Mouse (Mus musculus) kidney, adult 2 months (tissue): ENCODE measurements around the gene Lxn.
A peak's percentile ranks its signal among the peaks of the same experiment; 100 is the strongest.

ENCODE experiments used
- CTCF ChIP-seq: fragments of 200-500 bp; conservative IDR thresholded peaks from 2 replicates; pipeline ENCODE4 v1.5.1; 2011; ENCODE audit warnings: low read depth, mild to moderate bottlenecking, control low read depth, low read length, moderate library complexity, mixed read lengths; ENCODE audit not compliant: insufficient read depth, insufficient read length
- POLR2A ChIP-seq: fragments of 200-500 bp; IDR thresholded peaks from one replicate; pipeline ENCODE4 v1.6.1; 2011; ENCODE audit warnings: low read depth, low read length, control low read depth

GRCm38 (mm10) chr3:67429999-67430380 is 33.7 kb downstream of the Lxn start, which contains the start of gene Gfm1:
- TF ChIP-seq CTCF = peak; percentile 92
- TF ChIP-seq POLR2A = peak; percentile 18
